Mouse (Mus musculus): ENCODE results near the gene Treml4. TPM values are rescaled to one million over a fixed set of nuclear protein-coding genes. Genes with fewer than 3 reads are reported as not detected.

The Treml4 gene
- polyA plus RNA-seq, 1 experiment from 2014 or later, result 1.3 TPM

GRCm38 (mm10) chr17:48278381-48278780, 14.3 kb downstream of the Treml4 start:
- no peak overlapping the region for H3K27ac ChIP-seq
- no peak overlapping the region for H3K4me2 ChIP-seq
- H3K9me3 ChIP-seq, result no peaks in the 10 kb centered on the region
- no peak overlapping the region for H3K4me3 ChIP-seq (replicated peaks)
- ATAC-seq (ENCODE audit: insufficient read depth, low FRiP score, low read depth), result no peak
- 0 out of 2 replicates have a peak, but pooled peaks cover 6% of the 10 kb centered on the region for H3K4me1 ChIP-seq
- no peak overlapping the region for H3K9ac ChIP-seq
- no peaks in the 10 kb centered on the region for H3K36me3 ChIP-seq
- no peaks in the 10 kb centered on the region for H3K27me3 ChIP-seq (replicated peaks)

GRCm38 (mm10) chr17:48279002-48279401, 14.9 kb downstream of the Treml4 start:
- Histone ChIP-seq H3K27me3 (replicated peaks) (no peaks in the 10 kb centered on the region), H3K4me1 (0 out of 2 replicates have a peak, but pooled peaks cover 6% of the 10 kb centered on the region), H3K27ac (no peak overlapping the region), H3K4me2 (no peak overlapping the region), H3K36me3 (no peaks in the 10 kb centered on the region), H3K9ac (no peak overlapping the region), H3K4me3 (replicated peaks) (no peak overlapping the region), H3K9me3 (no peaks in the 10 kb centered on the region)
- 72% methylated on average over 4 of the region's 4 CpGs for WGBS
- no peak for ATAC-seq (ENCODE audit: insufficient read depth, low FRiP score, low read depth)

GRCm38 (mm10) chr17:48280943-48281738, 17.0 kb downstream of the Treml4 start:
- Histone ChIP-seq H3K9ac (no peak overlapping the region), H3K36me3 (no peaks in the 10 kb centered on the region), H3K27ac (no peak overlapping the region), H3K4me2 (peak overlapping the region; percentile 52), H3K4me3 (replicated peaks) (peak overlapping the region; percentile 28), H3K9me3 (no peaks in the 10 kb centered on the region), H3K27me3 (replicated peaks) (no peaks in the 10 kb centered on the region), H3K4me1 (0 out of 2 replicates have a peak, but pooled peaks cover 6% of the 10 kb centered on the region)
- 27% methylated on average over 18 of the region's 18 CpGs for WGBS
- ATAC-seq (ENCODE audit: insufficient read depth, low FRiP score, low read depth), result peak; percentile 18; the same call in 1 of the 2 replicates

GRCm38 (mm10) chr17:48281739-48282085, 17.6 kb downstream of the Treml4 start:
- Histone ChIP-seq H3K27me3 (replicated peaks) (no peaks in the 10 kb centered on the region), H3K4me3 (replicated peaks) (peak overlapping the region; percentile 28), H3K9me3 (no peaks in the 10 kb centered on the region), H3K27ac (no peak overlapping the region), H3K4me2 (peak overlapping the region; percentile 52), H3K9ac (no peak overlapping the region), H3K36me3 (no peaks in the 10 kb centered on the region), H3K4me1 (0 out of 2 replicates have a peak, but pooled peaks cover 6% of the 10 kb centered on the region)
- 2% methylated on average over 3 of the region's 3 CpGs for WGBS
- no peak for ATAC-seq (ENCODE audit: insufficient read depth, low FRiP score, low read depth)

- WGBS, result 55% methylated on average over 1 of the region's 1 CpGs
Measured at GRCm38 (mm10) chr17:48286765-48287164, 22.7 kb downstream of the Treml4 start.

GRCm38 (mm10) chr17:48287276-48287675, 23.2 kb downstream of the Treml4 start:
- Histone ChIP-seq H3K27me3 (replicated peaks) (no peaks in the 10 kb centered on the region), H3K4me1 (no peaks in the 10 kb centered on the region), H3K9ac (no peak overlapping the region), H3K4me2 (no peak overlapping the region), H3K9me3 (no peaks in the 10 kb centered on the region), H3K27ac (no peak overlapping the region), H3K36me3 (no peaks in the 10 kb centered on the region), H3K4me3 (replicated peaks) (no peak overlapping the region)
- WGBS, result 69% methylated on average over 2 of the region's 2 CpGs
- ATAC-seq (ENCODE audit: insufficient read depth, low FRiP score, low read depth), result no peak

More at GRCm38 (mm10) chr17:48286765-48287164, 22.7 kb downstream of the Treml4 start:
- ATAC-seq (ENCODE audit: insufficient read depth, low FRiP score, low read depth), result no peak
- Histone ChIP-seq H3K9ac (no peak overlapping the region), H3K27ac (no peak overlapping the region), H3K27me3 (replicated peaks) (no peaks in the 10 kb centered on the region), H3K4me3 (replicated peaks) (no peak overlapping the region), H3K4me1 (no peaks in the 10 kb centered on the region), H3K36me3 (no peaks in the 10 kb centered on the region), H3K9me3 (no peaks in the 10 kb centered on the region), H3K4me2 (no peak overlapping the region)

- Histone ChIP-seq H3K27ac (no peak overlapping the region), H3K36me3 (no peaks in the 10 kb centered on the region), H3K4me2 (no peak overlapping the region), H3K4me1 (no peaks in the 10 kb centered on the region), H3K9me3 (no peaks in the 10 kb centered on the region), H3K9ac (no peak overlapping the region), H3K4me3 (replicated peaks) (no peak overlapping the region), H3K27me3 (replicated peaks) (no peaks in the 10 kb centered on the region)
- 77% methylated on average over 5 of the region's 5 CpGs for WGBS
- ATAC-seq (ENCODE audit: insufficient read depth, low FRiP score, low read depth), result no peak
Measured at GRCm38 (mm10) chr17:48293500-48294194, 29.6 kb downstream of the Treml4 start.

GRCm38 (mm10) chr17:48299203-48299602, 35.1 kb downstream of the Treml4 start, which contains the start of gene Treml2:
Gene Treml2, plus strand, starts transcription at chr17:48299498.
- Histone ChIP-seq H3K9ac (no peak within 1 kb of the TSS), H3K27ac (no peak within 1 kb of the TSS), H3K27me3 (replicated peaks) (no peaks in the 10 kb centered on the region), H3K36me3 (no peaks in the 10 kb centered on the region), H3K4me2 (0 out of 2 replicates have a peak within 1 kb of the TSS, but pooled peaks have one; percentile 16), H3K9me3 (no peaks in the 10 kb centered on the region), H3K4me1 (no peaks in the 10 kb centered on the region), H3K4me3 (replicated peaks) (no peak within 1 kb of the TSS)
- peak; percentile 57; the same call in 1 of the 2 replicates for ATAC-seq (ENCODE audit: insufficient read depth, low FRiP score, low read depth)
- 17% methylated on average over 3 of the region's 4 CpGs for WGBS

GRCm38 (mm10) chr17:48299756-48300155, 35.7 kb downstream of the Treml4 start:
- no peak overlapping the region for H3K27ac ChIP-seq
- H3K9me3 ChIP-seq, result no peaks in the 10 kb centered on the region
- 40% methylated on average over 7 of the region's 7 CpGs for WGBS
- no peak overlapping the region for H3K9ac ChIP-seq
- H3K4me3 ChIP-seq (replicated peaks), result no peak overlapping the region
- no peaks in the 10 kb centered on the region for H3K36me3 ChIP-seq
- ATAC-seq (ENCODE audit: insufficient read depth, low FRiP score, low read depth), result no peak
- 0 out of 2 replicates have a peak overlapping the region, but pooled peaks have one; percentile 16 for H3K4me2 ChIP-seq
- H3K4me1 ChIP-seq, result no peaks in the 10 kb centered on the region
- no peaks in the 10 kb centered on the region for H3K27me3 ChIP-seq (replicated peaks)

- peak; percentile 69; the same call in 1 of the 2 replicates for ATAC-seq (ENCODE audit: insufficient read depth, low FRiP score, low read depth)
- H3K27me3 ChIP-seq (replicated peaks), result no peaks in the 10 kb centered on the region
- 65% methylated on average over 7 of the region's 7 CpGs for WGBS
Measured at GRCm38 (mm10) chr17:48300199-48300598, 36.1 kb downstream of the Treml4 start.

GRCm38 (mm10) chr17:48300861-48301260, 36.8 kb downstream of the Treml4 start:
- H3K36me3 ChIP-seq, result no peaks in the 10 kb centered on the region
- H3K9ac ChIP-seq, result no peak overlapping the region
- no peak overlapping the region for H3K4me3 ChIP-seq (replicated peaks)
- no peak for ATAC-seq (ENCODE audit: insufficient read depth, low FRiP score, low read depth)
- H3K4me2 ChIP-seq, result no peak overlapping the region
- no peak overlapping the region for H3K27ac ChIP-seq
- H3K27me3 ChIP-seq (replicated peaks), result no peaks in the 10 kb centered on the region
- no peaks in the 10 kb centered on the region for H3K4me1 ChIP-seq
- WGBS, result 63% methylated on average over 9 of the region's 9 CpGs
- no peaks in the 10 kb centered on the region for H3K9me3 ChIP-seq

More at GRCm38 (mm10) chr17:48300199-48300598, 36.1 kb downstream of the Treml4 start:
- Histone ChIP-seq H3K9me3 (no peaks in the 10 kb centered on the region), H3K4me1 (no peaks in the 10 kb centered on the region), H3K36me3 (no peaks in the 10 kb centered on the region), H3K27ac (no peak overlapping the region), H3K4me3 (replicated peaks) (no peak overlapping the region), H3K9ac (no peak overlapping the region), H3K4me2 (0 out of 2 replicates have a peak overlapping the region, but pooled peaks have one; percentile 16)

GRCm38 (mm10) chr17:48301792-48302191, 37.7 kb downstream of the Treml4 start:
- H3K27me3 ChIP-seq (replicated peaks), result no peaks in the 10 kb centered on the region

More at GRCm38 (mm10) chr17:48301792-48302191, 37.7 kb downstream of the Treml4 start:
- no peak overlapping the region for H3K4me3 ChIP-seq (replicated peaks)
- H3K9me3 ChIP-seq, result no peaks in the 10 kb centered on the region
- no peak overlapping the region for H3K4me2 ChIP-seq
- H3K27ac ChIP-seq, result no peak overlapping the region
- no peaks in the 10 kb centered on the region for H3K4me1 ChIP-seq
- WGBS, result 86% methylated on average over 5 of the region's 5 CpGs
- no peaks in the 10 kb centered on the region for H3K36me3 ChIP-seq
- no peak overlapping the region for H3K9ac ChIP-seq
- no peak for ATAC-seq (ENCODE audit: insufficient read depth, low FRiP score, low read depth)
